Mouse (Mus musculus) heart, embryonic 15.5 days (tissue): ENCODE measurements around the gene Olfr411. TPM values are rescaled to one million over a fixed set of nuclear protein-coding genes. Genes with fewer than 3 reads are reported as not detected.

Experiments used
- ATAC-seq: fragments of 200-750 bp; cut with Nextera tagmentation; replicated peaks from 2 replicates; pipeline ENCODE4 v1.8.0; 2017; ENCODE audit warnings: low read depth, moderate TSS enrichment; ENCODE audit not compliant: insufficient number of reproducible peaks, insufficient read depth, low FRiP score
- H3K27ac ChIP-seq: fragments of 300-500 bp; sonication (generic); 2 replicates; pipeline ENCODE4 v1.5.1; 2015; ENCODE audit warnings: mild to moderate bottlenecking, inconsistent platforms
- H3K27me3 ChIP-seq: fragments of 300-500 bp; sonication (generic); 2 replicates; pipeline ENCODE4 v1.6.1; 2015; ENCODE audit warnings: inconsistent platforms
- H3K36me3 ChIP-seq: fragments of 300-500 bp; sonication (generic); 2 replicates; pipeline ENCODE4 v1.6.1; 2015; ENCODE audit warnings: mild to moderate bottlenecking, inconsistent platforms
- H3K4me1 ChIP-seq: fragments of 300-500 bp; sonication (generic); replicated peaks from 2 replicates; pipeline ENCODE4 v1.6.1; 2015; ENCODE audit warnings: inconsistent platforms
- H3K4me2 ChIP-seq: fragments of 300-500 bp; sonication (generic); 2 replicates; pipeline ENCODE4 v1.6.1; 2015; ENCODE audit warnings: inconsistent platforms, mild to moderate bottlenecking, moderate library complexity
- H3K4me3 ChIP-seq: fragments of 300-500 bp; sonication (generic); 2 replicates; pipeline ENCODE4 v1.5.1; 2015; ENCODE audit warnings: mild to moderate bottlenecking, inconsistent platforms
- H3K9ac ChIP-seq: fragments of 300-500 bp; sonication (generic); 2 replicates; pipeline ENCODE4 v1.6.1; 2015; ENCODE audit warnings: mild to moderate bottlenecking, inconsistent platforms
- H3K9me3 ChIP-seq: fragments of 300-500 bp; sonication (generic); replicated peaks from 2 replicates; pipeline ENCODE4 v1.6.1; 2016; ENCODE audit warnings: inconsistent platforms
- WGBS: fragments of 180-500 bp; shearing (Covaris S2); methylation state at CpG from one replicate; pipeline ENCODE4 v1.1.7; 2015; ENCODE audit warnings: mixed read lengths; 5-methylcytosine and 5-hydroxymethylcytosine counted together
- polyA plus RNA-seq: library from polyadenylated mRNA; unstranded; fragments of >200 nt; fragmentation: Nextera tagmentation; extraction: Ambion mirVana; gene quantifications from 2 replicates; pipeline ENCODE4 v1.2.1, GENCODE M21; 2015

Olfr411 gene
- not detected in 2 replicates for polyA plus RNA-seq

DNA sequence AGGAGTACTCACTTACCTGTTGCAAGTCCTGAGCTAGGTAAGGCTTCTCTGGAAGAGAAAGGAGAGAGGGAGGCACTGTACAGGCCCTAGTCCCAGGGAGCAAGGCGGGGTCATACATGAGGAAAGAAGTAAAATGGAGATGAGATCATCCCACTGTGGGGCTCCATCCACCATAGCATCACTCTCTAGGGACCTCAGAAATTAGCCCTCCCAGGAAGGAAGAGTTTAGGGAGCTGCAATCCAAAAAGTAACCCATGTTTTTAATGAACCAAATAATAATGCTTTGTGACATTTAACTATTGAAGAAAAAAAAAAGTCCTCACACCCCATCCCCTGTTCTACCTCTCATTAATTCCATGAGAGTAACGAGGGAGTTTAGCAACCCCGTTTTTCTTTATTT lies at the start of gene Olfr411:
Gene Olfr411, minus strand, starts transcription at position 101 of the 400 bp plus-strand sequence.
- no peak within 1 kb of the TSS for H3K9ac ChIP-seq
- H3K27me3 ChIP-seq: no peaks in the 10 kb centered on the region
- H3K9me3 ChIP-seq: no peaks in the 10 kb centered on the region
- ATAC-seq: no peak
- H3K27ac ChIP-seq: no peak within 1 kb of the TSS
- H3K36me3 ChIP-seq: no peaks in the 10 kb centered on the region
- 75% methylated on average over 3 of the region's 3 CpGs for WGBS
- no peak within 1 kb of the TSS for H3K4me3 ChIP-seq
- no peaks in the 10 kb centered on the region for H3K4me1 ChIP-seq
- no peak within 1 kb of the TSS for H3K4me2 ChIP-seq

DNA sequence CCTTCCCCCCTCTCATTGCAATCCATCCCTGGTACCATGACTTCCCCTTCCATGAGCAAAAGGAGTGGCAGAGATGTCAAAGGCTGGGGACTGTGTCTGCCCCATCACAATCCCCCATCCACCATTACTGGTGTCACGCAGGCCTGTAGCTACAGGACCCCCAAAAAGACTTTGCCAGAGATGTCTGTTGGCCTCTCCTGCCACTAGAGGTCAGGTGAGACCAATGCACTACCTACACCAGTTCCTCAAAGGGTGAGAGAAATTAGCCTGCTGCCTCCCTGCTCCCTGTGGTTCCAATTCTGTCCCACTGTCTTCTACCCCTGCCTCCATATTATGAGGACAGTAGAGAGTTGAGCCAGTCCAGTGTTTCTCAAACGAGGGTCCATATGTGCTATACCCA lies 49.7 kb upstream of the Olfr411 start:
- no peak overlapping the region for H3K4me3 ChIP-seq
- no peak overlapping the region for H3K27ac ChIP-seq
- H3K36me3 ChIP-seq: no peaks in the 10 kb centered on the region
- H3K4me2 ChIP-seq: no peak overlapping the region
- no peaks in the 10 kb centered on the region for H3K9me3 ChIP-seq
- WGBS: 46% methylated on average over 2 of the region's 2 CpGs
- H3K27me3 ChIP-seq: no peaks in the 10 kb centered on the region
- H3K4me1 ChIP-seq: peaks cover 12% of the 10 kb centered on the region
- no peak overlapping the region for H3K9ac ChIP-seq
- ATAC-seq: no peak

- no peak for ATAC-seq
- no peak overlapping the region for H3K4me3 ChIP-seq
- WGBS: 73% methylated on average over 18 of the region's 18 CpGs
- H3K4me2 ChIP-seq: no peak overlapping the region
- peaks cover 13% of the 10 kb centered on the region for H3K4me1 ChIP-seq
- H3K27ac ChIP-seq: no peak overlapping the region
- H3K27me3 ChIP-seq: no peaks in the 10 kb centered on the region
- no peaks in the 10 kb centered on the region for H3K9me3 ChIP-seq
- H3K36me3 ChIP-seq: no peaks in the 10 kb centered on the region
- H3K9ac ChIP-seq: no peak overlapping the region
Measured at GRCm38 (mm10) chr11:74395583-74395982, 43.1 kb upstream of the Olfr411 start.

- 57% methylated on average over 5 of the region's 5 CpGs for WGBS
- ATAC-seq: peak; percentile 44; the same call in 1 of the 2 replicates
- H3K27me3 ChIP-seq: no peaks in the 10 kb centered on the region
- H3K27ac ChIP-seq: no peak overlapping the region
- H3K36me3 ChIP-seq: no peaks in the 10 kb centered on the region
- H3K4me3 ChIP-seq: no peak overlapping the region
- H3K4me2 ChIP-seq: no peak overlapping the region
- H3K4me1 ChIP-seq: peaks cover 13% of the 10 kb centered on the region
- no peak overlapping the region for H3K9ac ChIP-seq
- H3K9me3 ChIP-seq: no peaks in the 10 kb centered on the region
Measured at GRCm38 (mm10) chr11:74393489-74393888, 41.0 kb upstream of the Olfr411 start.

- Histone ChIP-seq H3K27ac (no peak overlapping the region), H3K27me3 (no peaks in the 10 kb centered on the region), H3K4me3 (no peak overlapping the region), H3K4me1 (peaks cover 13% of the 10 kb centered on the region), H3K36me3 (no peaks in the 10 kb centered on the region), H3K4me2 (no peak overlapping the region), H3K9me3 (no peaks in the 10 kb centered on the region), H3K9ac (no peak overlapping the region)
- WGBS: 72% methylated on average over 6 of the region's 6 CpGs
- ATAC-seq: no peak
Measured at GRCm38 (mm10) chr11:74392903-74393302, 40.5 kb upstream of the Olfr411 start.

GRCm38 (mm10) chr11:74391899-74392298 lies 39.4 kb upstream of the Olfr411 start:
- Histone ChIP-seq H3K27me3 (no peaks in the 10 kb centered on the region), H3K4me3 (no peak overlapping the region), H3K9ac (no peak overlapping the region), H3K4me2 (no peak overlapping the region), H3K9me3 (no peaks in the 10 kb centered on the region), H3K27ac (no peak overlapping the region), H3K4me1 (peaks cover 19% of the 10 kb centered on the region), H3K36me3 (no peaks in the 10 kb centered on the region)
- ATAC-seq: no peak
- 86% methylated on average over 11 of the region's 11 CpGs for WGBS

DNA sequence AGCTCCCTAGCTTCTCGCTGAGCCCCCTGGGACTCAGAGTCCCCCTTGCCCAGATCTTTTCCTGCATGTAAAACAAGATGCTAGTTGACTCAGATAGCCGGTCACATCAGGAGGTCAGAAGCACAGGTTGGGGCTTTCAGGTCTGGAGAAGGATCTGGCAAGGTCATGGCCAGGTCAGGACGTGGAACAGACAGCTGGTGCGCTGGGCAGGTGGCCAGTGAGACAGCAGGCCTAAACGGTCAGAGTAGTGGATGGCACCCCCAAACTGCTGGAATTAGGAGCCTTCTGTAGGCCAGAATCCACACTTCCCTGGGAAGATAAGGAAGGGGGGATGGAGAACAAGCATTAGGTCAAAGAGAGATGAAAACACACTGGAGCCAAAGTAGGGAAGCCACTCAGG lies 34.8 kb upstream of the Olfr411 start:
- peaks cover 18% of the 10 kb centered on the region for H3K4me1 ChIP-seq
- H3K4me2 ChIP-seq: no peak overlapping the region
- no peaks in the 10 kb centered on the region for H3K9me3 ChIP-seq
- H3K36me3 ChIP-seq: no peaks in the 10 kb centered on the region
- ATAC-seq: no peak
- H3K9ac ChIP-seq: no peak overlapping the region
- no peak overlapping the region for H3K27ac ChIP-seq
- no peaks in the 10 kb centered on the region for H3K27me3 ChIP-seq
- 62% methylated on average over 5 of the region's 5 CpGs for WGBS
- no peak overlapping the region for H3K4me3 ChIP-seq

DNA sequence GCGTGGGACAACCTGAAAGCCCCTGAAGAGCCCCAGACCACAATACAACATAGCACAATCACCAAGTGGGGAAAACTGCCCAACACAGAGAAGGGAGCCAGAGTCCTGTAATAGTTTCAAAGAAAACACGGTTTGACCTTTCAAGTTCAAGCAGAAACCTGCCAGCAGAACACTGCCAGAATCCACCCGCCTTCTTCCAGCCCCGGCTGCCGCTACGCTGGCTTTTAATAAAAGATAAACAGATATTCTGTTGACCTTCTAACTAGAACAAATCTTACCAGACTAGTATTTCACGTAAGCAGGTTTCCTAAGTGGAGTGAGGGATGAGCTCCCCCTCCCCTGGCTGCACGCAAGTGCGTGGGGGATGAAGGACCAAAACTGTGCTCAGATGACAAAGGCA lies 33.2 kb upstream of the Olfr411 start:
- Histone ChIP-seq H3K9me3 (no peaks in the 10 kb centered on the region), H3K4me2 (no peak overlapping the region), H3K4me3 (no peak overlapping the region), H3K36me3 (no peaks in the 10 kb centered on the region), H3K4me1 (peaks cover 18% of the 10 kb centered on the region), H3K27me3 (no peaks in the 10 kb centered on the region), H3K27ac (peak overlapping the region; percentile 55), H3K9ac (no peak overlapping the region)
- 51% methylated on average over 9 of the region's 9 CpGs for WGBS
- ATAC-seq: no peak

- Histone ChIP-seq H3K27ac (no peak overlapping the region), H3K36me3 (no peaks in the 10 kb centered on the region), H3K4me1 (no peaks in the 10 kb centered on the region), H3K9me3 (no peaks in the 10 kb centered on the region), H3K4me3 (no peak overlapping the region), H3K27me3 (no peaks in the 10 kb centered on the region), H3K4me2 (no peak overlapping the region), H3K9ac (no peak overlapping the region)
- ATAC-seq: no peak
- WGBS: 61% methylated on average over 4 of the region's 4 CpGs
Measured at GRCm38 (mm10) chr11:74379166-74379873, 26.9 kb upstream of the Olfr411 start.

DNA sequence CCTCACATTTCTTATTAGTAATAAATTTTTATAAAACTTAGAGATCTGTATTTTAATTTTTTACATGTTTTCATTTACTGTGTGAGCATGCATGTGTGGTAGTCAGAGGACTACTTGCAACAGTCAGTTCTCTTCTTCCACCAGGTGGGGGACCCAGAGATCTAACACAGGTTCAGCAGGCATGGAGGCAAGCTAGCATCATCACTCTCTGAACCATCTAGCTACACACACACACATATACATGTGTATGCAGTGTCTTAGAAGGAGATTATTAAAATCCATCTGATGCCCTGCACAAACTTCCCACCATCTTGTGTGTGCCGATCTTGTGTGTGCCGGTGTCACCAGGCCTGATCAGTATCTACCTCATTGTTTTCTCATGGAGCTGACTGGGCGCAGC lies 24.4 kb upstream of the Olfr411 start:
- Histone ChIP-seq H3K4me1 (no peaks in the 10 kb centered on the region), H3K9me3 (no peaks in the 10 kb centered on the region), H3K9ac (no peak overlapping the region), H3K27me3 (no peaks in the 10 kb centered on the region; the same call in 1 of the 2 replicates), H3K36me3 (no peaks in the 10 kb centered on the region), H3K27ac (no peak overlapping the region), H3K4me2 (no peak overlapping the region), H3K4me3 (no peak overlapping the region)
- no peak for ATAC-seq
- WGBS: 82% methylated on average over 3 of the region's 3 CpGs

- Histone ChIP-seq H3K4me2 (no peak overlapping the region), H3K36me3 (no peaks in the 10 kb centered on the region), H3K4me1 (no peaks in the 10 kb centered on the region), H3K4me3 (no peak overlapping the region), H3K27ac (no peak overlapping the region), H3K9ac (no peak overlapping the region), H3K27me3 (peaks cover 15% of the 10 kb centered on the region), H3K9me3 (no peaks in the 10 kb centered on the region)
- ATAC-seq: no peak
- 13% methylated on average over 22 of the region's 22 CpGs for WGBS
Measured at GRCm38 (mm10) chr11:74371393-74372100, 19.1 kb upstream of the Olfr411 start.

- no peak for ATAC-seq
Measured at GRCm38 (mm10) chr11:74361769-74362168, 9.3 kb upstream of the Olfr411 start, which contains the start of gene Olfr412. Gene Olfr412 (plus strand): TSS chr11:74362069.

More at GRCm38 (mm10) chr11:74361769-74362168, 9.3 kb upstream of the Olfr411 start, which contains the start of gene Olfr412:
- WGBS: 71% methylated on average over 1 of the region's 1 CpGs
- Histone ChIP-seq H3K4me1 (no peaks in the 10 kb centered on the region), H3K27me3 (no peaks in the 10 kb centered on the region), H3K9me3 (no peaks in the 10 kb centered on the region), H3K9ac (no peak within 1 kb of the TSS), H3K4me2 (no peak within 1 kb of the TSS), H3K27ac (no peak within 1 kb of the TSS), H3K4me3 (no peak within 1 kb of the TSS), H3K36me3 (no peaks in the 10 kb centered on the region)
